Mouse (Mus musculus): ENCODE results near the gene Kctd18. TPM values are rescaled to one million over a fixed set of nuclear protein-coding genes. Genes with fewer than 3 reads are reported as not detected.
"Not testable (repeated sequence)": the region's sequence is repeated elsewhere in the genome, so short reads cannot be mapped to it uniquely, and the experiment has no call there.

Kctd18 gene
- total RNA-seq (2021), result 10 to 100 TPM; 29.2 to 30.5 TPM

DNA sequence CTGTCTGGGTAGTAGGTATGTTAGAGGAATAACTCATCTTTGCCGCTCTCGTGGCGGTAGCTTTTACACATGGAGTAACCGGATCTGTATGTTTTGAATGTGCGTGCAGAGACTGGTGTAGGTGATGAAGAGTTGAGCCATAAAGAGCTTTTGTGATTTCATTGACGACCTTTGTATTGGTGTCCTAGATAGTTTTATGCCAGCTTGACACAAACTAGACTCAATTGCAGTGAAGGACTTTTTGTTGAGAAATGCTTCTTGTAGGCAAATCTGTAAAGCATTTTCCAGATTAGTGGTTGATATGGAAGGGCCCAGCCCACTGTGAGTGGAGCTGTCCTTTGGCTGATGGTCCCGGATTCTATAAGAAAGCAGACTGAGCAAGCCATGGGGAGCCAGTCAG is at the start of gene Kctd18:
TSS of gene Kctd18 (minus strand) at position 101 of the 400 bp plus-strand sequence.
- intact Hi-C loops (cut with DNase I), result no loop called here
- DNase-seq, result no peak

DNA sequence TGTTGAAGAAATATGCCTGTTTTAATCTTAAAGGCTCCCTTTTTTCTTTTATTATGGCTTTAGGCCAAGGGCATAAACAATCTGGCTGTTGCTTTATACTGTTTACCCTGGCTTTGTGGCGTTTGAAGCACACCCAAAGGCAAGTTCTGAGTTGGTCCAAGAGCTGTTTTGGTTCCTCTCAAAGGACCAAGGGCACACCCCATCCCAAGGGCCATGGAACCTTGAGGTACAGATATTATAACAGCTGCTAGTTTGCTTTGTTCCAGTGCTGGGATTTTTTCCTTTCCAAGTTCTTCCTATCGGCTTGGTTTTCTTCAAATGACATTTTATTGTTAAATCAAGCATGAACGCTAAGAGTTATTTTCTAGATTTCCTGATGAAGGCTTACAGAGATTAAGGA is 46.9 kb upstream of the Kctd18 start:
- intact Hi-C loops (cut with DNase I), result no loop called here
- DNase-seq, result no peak

DNA sequence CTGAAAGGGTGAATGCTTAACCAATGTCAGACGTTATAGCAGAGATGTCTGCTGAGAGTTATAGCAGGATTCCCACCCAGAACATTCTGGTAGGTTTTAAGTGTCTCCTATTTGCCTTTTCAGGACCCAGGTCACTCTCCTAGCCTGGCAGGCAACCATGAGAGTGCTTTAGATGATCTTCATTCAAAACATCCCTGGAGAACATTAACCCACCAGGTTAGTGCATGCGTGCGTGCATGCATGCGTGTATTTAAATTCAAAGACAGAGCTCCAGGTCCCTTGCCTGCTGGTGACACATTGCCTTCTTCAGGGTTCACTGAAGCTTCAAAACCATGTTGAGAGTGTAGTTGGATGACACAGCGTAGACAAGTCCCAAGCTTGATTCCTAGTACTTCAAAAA is 46.4 kb upstream of the Kctd18 start:
- intact Hi-C loops (cut with DNase I), result no loop called here
- DNase-seq, result no peak

DNA sequence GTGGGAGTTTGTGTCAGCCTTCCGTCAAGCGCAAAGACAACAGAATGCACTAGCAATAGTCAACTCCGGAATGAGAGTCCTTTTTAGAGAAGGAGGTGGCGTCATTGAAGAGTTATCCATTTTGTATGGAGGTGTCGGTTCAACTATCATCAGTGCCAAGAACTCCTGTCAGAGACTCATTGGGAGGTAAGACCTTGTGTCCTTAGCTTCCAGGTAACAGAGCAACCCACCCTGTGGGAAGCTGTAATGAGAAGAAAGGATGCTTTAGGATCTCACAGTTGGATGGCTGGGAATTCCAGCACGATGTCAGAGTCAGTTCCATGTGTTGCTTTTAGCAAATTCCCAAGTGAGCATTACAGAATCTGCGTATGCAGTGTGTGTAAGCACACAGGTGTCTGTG is 43.4 kb upstream of the Kctd18 start:
- intact Hi-C loops (cut with DNase I), result no loop called here
- no peak for DNase-seq

DNA sequence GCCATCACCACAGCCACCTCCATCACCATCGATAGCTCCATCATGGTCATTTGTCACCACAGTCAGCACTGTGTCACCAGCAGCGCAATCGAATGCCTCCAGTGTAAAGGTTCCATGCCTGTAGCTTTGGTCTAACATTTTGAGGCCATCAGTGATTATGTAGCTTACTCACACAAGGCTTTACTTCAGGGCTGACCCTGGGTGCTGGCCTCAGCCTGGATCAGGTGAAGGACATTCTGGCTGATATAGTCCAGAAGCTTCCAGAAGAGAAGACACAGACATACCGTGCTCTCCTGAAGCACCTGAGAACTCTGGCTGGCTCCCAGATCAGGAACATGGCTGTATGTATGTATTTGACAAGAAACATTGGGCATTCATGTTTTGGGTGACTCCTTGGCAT is 40.1 kb upstream of the Kctd18 start:
- DNase-seq, result no peak
- intact Hi-C loops (cut with DNase I), result no loop called here

DNA sequence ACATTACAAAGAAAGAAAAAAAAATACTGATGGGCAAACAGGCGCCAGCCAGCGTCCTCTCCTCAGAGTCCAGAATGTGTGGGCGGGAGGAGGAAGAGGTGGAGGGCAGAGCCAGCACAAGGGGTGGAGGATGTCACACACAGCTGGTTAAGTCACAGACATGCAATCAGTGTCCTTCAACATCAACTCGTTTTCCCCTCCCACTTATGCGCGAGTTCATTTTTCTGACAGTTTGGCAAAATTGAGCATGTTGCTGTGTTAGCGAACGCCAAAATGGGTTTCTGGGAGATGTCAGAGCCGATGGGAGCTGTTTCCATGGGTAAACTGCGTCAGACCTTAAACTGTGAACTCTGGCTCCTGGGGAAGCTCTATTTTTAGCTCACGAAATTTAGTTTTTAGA is 38.2 kb upstream of the Kctd18 start:
- no peak for DNase-seq
- intact Hi-C loops (cut with DNase I), result no loop called here

DNA sequence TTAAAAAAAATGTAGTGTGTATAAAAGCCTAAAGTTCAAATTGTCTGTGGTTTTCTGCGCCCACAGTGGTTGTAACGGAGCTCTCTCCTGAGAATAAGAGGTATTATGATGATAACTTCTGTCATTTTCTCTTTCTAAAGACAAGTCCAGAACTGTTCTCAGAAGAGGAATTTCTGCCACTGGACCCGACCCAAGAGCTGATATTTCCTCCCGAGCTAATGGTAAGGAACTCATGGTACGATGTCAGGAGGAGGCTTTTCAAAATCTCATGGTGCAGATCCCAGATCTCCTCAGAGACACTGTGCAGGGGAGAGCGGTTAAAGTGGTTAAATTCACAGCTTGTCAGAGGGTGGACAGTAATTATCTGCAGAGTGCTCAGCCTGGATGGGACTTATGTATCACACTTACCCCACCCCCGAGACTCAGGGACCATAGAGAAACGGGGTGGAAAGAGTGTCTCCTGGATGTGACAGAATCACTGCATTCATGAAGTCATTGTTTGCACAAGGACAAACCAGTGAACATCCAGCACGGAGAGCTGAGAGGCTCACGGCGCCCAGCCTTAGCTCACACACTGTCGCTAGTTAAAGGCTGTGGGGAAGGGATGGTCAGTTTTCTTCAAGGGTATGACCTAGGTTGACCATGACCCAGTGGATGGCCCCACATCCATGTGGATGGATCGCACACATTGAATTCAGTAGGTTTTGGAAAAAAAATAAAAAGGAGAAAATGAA is 37.5 kb upstream of the Kctd18 start:
- DNase-seq, result no peak
- intact Hi-C loops (cut with DNase I), result no loop called here

DNA sequence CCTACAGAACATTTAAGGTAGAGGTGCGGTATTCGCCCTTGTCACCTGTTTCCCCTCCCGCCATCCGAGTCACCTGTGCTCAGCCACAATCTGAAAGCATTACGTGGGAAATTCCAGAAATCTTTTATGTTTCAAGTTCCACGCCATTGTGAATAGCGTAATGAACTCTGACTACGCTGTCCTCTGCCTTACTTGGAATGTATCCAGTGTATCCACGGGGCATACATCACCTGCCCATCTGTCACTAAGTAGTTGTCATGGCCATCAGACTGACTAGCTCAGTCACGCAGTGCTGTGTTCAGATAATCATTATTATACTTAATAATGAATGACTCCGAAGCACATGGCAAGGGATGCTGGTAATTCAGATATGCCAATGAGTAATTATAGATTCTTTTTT is 36.8 kb upstream of the Kctd18 start:
- no peak for DNase-seq
- intact Hi-C loops (cut with DNase I), result no loop called here

DNA sequence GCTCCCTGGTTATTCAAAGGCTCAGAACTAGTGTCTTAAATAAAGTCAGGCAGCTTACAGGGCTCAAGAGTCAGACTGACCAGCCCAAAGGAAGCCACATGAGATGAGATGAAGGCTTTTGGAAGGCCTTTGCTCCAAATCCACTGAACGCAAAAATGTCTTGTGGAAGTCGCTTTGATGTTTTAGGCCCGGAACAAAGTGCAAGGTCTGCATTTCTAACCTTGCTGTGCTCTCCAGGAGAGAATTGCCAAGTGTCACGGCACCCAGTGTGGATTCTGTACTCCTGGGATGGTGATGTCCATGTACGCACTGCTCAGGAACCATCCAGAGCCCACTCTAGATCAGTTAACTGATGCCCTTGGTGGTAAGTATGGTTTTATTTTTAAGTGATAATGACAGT is 30.4 kb upstream of the Kctd18 start:
- intact Hi-C loops (cut with DNase I), result no loop called here
- DNase-seq, result no peak

DNA sequence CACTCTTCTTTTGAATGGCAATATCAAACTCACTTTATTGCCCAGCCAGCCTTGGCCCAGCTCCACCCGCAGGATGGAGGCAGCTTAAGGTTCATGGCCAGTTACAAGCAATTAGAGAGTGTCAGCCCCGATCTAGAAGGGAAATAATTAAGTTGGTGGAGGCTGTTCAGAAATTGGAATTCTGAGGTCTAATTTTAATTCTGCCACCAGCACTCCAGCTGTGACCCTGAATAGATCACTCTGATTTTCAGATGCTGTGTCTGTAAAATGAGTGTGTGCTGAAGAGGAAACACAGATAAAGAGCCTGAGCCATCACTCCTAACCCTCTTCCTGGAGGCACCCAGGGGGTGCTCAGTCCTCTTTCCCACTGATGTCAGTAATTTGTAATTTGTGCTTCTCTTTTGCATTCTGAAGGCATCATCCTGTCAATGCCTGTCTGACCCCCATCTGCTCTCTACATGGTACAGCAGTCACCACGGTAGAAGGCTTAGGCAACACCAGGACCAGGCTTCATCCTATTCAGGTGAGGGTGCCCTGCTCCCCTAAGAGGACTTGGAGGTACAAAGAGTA is 28.1 kb upstream of the Kctd18 start:
- no peak for DNase-seq
- intact Hi-C loops (cut with DNase I), result no loop called here

DNA sequence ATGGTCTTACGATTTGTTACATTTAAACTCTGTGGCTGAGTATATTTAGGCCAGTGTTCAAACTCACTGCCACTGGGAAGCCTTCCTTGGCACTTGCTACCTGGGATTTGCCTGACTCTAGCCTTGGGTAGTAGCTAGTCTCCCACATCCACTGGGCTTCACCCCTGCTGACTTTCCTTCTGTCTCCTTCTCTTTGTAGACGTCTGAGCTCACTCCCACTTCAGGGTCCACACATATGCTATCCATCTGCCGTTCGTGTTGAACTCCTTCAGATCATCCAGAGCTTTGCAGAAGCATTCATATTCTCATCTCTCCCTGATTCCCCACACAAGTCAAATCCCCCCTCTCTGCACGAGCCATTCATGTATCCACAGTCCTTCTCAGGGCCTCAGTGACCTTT is 26.8 kb upstream of the Kctd18 start:
- peak; percentile 48 for DNase-seq
- intact Hi-C loops (cut with DNase I), result no loop called here

DNA sequence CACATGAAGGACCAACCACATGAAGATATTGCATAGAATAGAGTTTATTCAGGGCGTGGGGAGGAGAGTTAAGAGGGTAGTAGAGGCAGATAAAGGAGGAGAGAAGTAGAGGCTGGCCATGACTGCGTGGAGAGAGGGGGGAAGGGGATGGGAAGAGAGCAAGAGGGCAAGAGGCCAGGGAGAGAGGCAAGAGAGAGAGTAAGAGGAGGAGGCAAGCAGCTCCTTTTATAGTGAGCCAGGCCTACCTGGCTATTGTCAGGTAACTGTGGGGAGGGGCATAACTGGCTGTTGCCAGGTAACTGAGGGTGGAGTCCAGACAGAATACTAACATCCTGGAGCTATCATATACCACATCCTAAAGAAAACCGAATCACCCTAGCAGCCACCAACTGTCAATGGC is 26.3 kb upstream of the Kctd18 start:
- DNase-seq, result no peak
- intact Hi-C loops (cut with DNase I), result no loop called here

DNA sequence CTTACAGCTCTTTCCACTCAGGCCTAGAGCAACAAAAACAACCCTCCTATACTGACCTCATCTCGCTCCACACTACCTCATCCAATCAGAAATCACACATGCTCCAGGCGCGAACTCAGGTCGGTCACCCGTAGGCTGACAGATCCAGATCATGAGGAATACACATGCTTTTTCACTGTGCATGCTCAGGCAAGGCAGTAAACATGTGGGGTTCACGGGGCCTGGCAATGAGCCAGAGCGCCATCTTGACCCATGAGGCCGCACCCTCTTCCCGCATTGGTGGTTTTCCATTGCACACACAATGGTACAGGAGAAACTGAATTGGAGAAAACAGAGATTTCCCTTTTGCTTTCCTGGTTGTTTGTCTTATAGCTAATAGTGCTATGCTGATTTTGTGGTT is 18.6 kb upstream of the Kctd18 start:
- DNase-seq; intact Hi-C loops (cut with DNase I): not testable (repeated sequence)

DNA sequence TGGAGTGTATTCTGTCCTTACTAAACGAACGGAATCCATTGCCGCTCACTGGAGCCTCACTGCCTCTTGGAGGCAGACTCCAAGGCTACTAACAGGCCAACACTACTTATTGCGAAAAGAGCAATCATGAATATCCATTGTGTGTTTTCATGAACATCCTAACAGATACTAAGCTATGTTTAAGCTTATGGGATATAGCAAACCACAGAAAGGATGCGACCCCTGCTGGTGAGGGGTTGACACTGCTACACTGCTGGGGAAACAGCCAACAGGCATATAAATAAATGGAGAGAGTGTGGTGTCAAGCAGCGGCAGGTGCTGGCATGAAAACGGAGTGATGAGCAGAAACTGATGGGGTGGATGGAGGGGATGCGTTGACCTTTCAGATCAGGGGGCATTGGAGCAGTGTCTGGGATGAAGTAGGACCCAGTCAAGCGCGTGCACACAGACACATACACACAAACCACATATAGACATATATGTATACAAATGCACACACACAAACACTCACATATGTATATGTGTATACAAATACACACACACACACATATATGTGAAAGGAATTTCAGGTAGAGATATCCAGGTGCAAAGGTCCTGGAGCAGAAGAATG is 12.5 kb upstream of the Kctd18 start:
- DNase-seq, result peak; percentile 53
- intact Hi-C loops (cut with DNase I), result no loop called here

DNA sequence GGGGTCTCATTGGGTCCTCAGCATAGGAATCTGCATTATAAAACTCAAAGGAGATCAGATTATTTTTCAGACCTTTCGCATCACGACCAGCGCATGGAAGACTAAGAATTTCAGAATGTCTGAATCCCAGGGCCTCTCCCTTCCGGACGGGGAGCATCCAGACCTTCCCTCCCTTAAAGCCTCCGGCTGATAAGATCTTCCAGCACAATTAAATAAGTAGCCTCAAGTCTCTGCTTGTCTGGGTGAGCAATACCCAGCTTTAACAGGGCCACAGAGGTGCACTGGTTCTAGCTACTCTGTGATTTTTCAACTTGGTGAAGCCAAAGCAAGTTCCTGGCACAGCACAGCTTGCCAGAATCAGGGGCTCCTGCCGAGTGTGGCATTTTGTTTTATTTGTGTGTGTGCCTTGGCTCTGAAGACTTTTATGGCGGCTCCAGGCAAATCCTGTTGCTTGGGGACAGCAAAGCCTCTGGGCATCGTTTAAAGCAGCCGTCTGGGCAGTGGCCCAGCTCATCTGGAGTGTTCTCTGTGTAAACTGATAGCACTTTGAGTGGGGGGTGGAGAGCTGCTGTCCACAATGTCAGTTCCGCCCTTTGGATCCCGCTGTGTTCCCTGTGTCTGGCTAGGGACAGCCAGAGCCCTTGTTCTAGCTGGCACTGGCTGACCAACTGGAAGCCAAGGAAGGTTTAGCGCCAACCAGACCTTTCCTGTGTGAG is 11.6 kb upstream of the Kctd18 start:
- intact Hi-C loops (cut with DNase I), result no loop called here
- peak; percentile 81 for DNase-seq

DNA sequence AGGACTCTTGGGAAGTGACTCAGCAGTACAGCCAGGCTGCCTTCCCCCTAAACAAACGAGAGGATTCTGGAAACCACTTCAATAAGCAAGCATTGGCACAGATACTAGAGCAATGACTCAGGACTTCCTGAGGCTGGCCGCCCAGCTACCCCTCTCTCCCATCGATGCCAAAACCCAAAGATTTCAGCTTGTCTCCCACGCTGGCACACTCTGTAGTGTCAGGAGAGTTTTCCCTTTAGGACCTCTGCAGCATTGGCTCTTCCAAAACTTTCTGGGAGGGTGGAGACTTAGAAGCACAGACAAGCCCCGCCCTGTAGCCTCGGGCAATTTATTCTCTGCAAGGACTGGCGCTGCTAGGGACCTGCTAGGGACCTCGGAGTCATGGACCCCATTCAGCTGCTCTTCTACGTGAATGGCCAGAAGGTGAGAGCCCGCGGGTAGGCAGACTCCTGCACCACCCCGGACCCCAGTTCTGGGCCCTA is 10.9 kb upstream of the Kctd18 start, which contains the start of gene Aox1:
TSS of gene Aox1 (plus strand) at position 296 of the 482 bp plus-strand sequence.
- intact Hi-C loops (cut with DNase I), result no loop called here
- peak; percentile 23 for DNase-seq

DNA sequence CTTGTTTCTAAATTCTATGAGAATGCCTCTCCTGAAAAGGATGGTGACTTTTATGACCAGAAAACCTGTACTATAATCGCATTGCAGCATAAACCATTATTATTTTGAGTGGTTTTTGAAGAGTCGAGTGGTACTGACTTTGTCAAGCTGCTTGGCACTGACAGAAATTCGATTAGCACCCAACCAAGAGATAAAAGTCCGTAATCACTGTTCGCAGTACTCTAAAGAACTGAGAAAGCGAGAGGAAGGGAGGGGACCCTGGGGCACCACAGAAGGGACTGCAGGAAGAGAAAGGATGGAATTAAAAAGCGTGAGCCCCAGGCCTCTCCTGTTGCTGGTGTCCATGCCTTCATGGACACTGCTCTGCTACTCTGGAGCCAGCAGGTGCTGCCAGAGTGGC is 9.0 kb upstream of the Kctd18 start:
- no peak for DNase-seq
- intact Hi-C loops (cut with DNase I), result no loop called here

DNA sequence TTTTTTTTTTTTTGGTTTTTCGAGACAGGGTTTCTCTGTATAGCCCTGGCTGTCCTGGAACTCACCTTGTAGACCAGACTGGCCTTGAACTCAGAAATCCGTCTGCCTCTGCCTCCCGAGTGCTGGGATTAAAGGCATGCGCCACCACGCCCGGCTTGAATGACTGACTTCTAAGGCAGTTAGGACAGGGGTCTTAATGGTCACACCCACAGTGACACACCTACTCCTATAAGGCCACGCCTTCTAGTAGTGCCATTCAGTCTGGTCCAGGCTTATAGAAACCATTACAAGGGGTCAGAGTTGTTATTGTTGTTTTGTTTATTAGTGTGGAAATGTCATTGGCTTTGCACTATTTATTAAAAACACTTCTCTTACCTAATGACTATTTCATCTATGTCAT is 12.4 kb downstream of the Kctd18 start:
- DNase-seq; intact Hi-C loops (cut with DNase I): not testable (repeated sequence)

DNA sequence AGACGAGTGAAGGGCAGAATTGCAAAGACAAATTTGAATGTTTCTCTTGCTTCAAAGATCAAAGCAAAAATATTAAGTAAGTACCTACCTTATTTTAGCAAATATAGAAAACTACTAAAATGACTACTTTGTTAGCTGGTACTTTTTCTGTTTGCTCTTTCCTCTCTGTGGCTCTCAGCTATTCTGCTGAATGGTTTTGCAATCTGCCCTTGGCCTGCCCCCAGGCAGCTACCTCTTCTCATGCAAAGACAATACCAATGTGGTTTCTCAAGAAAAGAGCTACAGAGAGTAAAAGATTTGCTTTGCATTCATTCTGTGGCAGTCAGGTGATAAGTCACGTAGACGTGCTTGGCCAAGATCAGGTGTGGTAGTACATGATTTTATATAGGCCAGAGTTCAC is 20.6 kb downstream of the Kctd18 start:
- intact Hi-C loops (cut with DNase I), result no loop called here
- no peak for DNase-seq

DNA sequence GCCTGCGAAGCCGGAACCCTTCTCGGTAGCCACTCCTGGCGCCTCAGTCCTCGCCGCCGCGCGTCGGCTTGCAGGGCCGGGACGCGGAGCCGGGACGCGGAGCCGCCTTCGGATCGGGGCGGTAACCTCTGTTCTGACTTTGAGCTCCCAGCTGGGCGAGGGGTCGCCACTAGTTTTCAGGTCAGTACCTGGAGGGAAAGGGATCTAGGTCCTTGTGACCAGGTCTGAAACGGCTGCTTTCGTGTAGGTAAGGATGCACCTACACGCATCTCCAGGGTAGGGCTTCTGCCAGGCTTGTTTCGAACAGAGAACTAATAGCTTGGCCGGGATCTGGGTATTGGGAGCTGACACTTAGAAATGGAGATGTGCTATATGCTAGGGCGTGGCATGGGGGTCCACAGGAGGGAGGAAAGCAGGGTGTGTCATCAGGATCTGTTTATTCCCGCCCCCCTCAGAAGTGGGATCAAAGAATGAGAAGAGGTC is 22.6 kb downstream of the Kctd18 start:
- intact Hi-C loops (cut with DNase I), result no loop called here
- no peak for DNase-seq

DNA sequence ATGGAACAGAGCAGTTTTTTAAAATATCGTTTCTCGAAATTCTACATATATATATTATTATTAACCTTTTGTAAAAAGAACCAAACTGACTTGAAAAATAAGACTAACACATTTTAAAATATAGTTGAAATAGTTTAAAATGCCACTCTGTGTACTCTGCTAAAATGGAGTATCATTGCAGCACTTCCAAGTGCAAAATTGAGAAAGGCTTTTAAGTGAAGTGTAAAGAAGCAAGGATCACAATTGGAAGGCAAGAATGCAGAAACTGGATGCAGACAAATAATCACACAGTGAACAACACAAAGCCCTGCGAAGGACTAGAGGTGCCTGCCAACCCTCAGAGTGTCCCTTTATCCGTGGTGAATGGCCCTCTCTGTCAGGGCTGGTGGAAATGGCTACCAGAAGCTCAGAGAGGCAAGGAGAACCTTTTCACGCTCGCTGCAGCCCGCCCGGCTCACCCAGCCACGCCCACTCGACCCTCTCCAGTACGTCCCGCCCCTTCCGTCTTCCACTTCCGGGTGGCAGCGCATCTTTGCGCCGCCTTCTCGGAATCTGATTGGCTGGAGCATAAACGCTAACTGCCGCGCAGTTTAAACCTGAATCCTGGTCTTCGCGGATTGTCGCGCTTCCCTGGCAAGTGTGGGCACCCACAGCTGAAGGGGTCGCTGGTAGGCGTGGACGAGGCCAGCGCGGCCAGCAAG is 23.2 kb downstream of the Kctd18 start, which contains the start of gene Sgo2a:
TSS of gene Sgo2a (plus strand) at position 540 of the 701 bp plus-strand sequence.
- intact Hi-C loops (cut with DNase I), result no loop called here
- DNase-seq, result peak; percentile 96

Measured in left cerebral cortex, postnatal 4 days (tissue).